Mouse (Mus musculus): Measurements from ENCODE around the gene Mthfsl. TPM values are rescaled to one million over a fixed set of nuclear protein-coding genes. Genes with fewer than 3 reads are reported as not detected.
"Not testable (repeated sequence)": the region's sequence is repeated elsewhere in the genome, so short reads cannot be mapped to it uniquely, and the experiment has no call there.

Gene Mthfsl
- total and polyA plus RNA-seq, 3 experiments = 16.4 to 17.0 (median 16.8) TPM

DNA sequence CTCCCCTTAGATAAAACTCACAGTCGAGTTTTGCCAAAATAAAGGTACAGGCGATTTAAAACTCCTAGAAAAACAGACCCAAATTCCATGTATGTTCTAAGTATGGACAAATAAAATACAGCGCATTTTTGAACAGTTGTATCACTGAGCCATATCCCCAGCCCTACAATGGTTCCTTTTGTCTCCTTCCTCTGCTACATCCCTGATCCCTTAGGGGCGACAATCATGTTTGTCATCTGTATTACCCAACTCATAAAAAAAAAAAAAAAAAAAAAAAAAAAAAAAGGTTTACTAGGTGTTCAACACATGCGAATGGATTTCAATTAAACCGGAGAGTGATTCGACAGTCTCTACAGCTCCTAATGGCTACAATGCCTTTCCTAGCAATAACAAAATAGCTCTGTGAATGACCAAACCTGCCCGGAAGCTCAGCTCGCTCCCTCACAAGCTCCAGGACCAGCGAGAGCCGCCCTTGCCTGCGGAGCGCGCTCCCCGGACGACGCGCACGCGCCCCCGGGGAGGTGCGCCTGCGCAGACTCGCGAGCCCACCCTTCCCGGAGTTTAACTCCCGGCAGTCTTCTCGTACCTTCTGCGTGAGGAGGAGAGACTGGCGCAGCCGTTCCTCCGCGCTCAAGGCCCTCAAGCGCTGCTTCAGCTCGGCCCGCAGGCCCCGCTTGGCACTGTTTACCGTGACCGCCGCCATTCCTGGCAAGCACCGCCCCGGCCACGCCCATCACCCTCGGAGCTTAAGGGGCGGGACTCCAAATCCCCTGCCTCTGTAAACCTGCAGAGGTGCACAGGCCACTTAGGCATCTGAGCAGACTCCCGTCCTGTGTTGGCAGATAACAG lies 799 bp downstream of the Mthfsl start:
- H3K27ac ChIP-seq = peak overlapping the region; percentile 62
- H3K36me3 ChIP-seq (ENCODE audit: control insufficient read depth, insufficient read depth, low read length); H3K27me3 ChIP-seq (ENCODE audit: control insufficient read depth, insufficient read depth, low read length); intact Hi-C loops (cut with DNase I); H3K79me2 ChIP-seq (replicated peaks; ENCODE audit: control insufficient read depth, insufficient read depth, low read length); H3K4me1 ChIP-seq (ENCODE audit: control insufficient read depth, insufficient read depth, low read length): not testable (repeated sequence)
- H3K9ac ChIP-seq (ENCODE audit: low read depth, low read length) = peak overlapping the region; percentile 74
- peak; percentile 62 to 66 for DNase-seq
- H3K4me3 ChIP-seq = peak overlapping the region; percentile 22
- WGBS = 11% methylated on average over 25 of the region's 46 CpGs

DNA sequence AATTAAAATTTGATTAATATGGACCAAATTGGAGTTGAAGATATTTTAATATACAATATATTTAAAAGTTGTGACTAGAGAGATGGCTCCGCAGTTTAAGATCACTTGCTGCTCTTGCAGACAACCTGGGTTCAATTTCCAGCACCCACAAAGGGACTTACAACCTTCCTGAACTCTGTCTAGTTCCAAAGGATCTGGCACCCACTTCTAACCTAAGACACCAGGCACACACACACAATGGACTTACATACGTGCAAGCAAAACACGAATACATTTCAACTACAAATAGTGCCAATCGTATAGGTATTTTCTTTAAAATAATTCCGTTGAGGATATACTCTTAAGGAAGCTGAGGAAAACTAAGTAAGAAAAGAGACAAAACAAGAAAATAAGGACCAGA lies 1.5 kb downstream of the Mthfsl start:
- intact Hi-C loops (cut with DNase I); H3K9ac ChIP-seq (ENCODE audit: low read depth, low read length); H3K79me2 ChIP-seq (replicated peaks; ENCODE audit: control insufficient read depth, insufficient read depth, low read length); H3K27me3 ChIP-seq (ENCODE audit: control insufficient read depth, insufficient read depth, low read length); DNase-seq; H3K27ac ChIP-seq; H3K36me3 ChIP-seq (ENCODE audit: control insufficient read depth, insufficient read depth, low read length); H3K4me1 ChIP-seq (ENCODE audit: control insufficient read depth, insufficient read depth, low read length): not testable (repeated sequence)
- 66% methylated on average over 5 of the region's 5 CpGs for WGBS
- H3K4me3 ChIP-seq = peak overlapping the region; percentile 22; the same call in 1 of the 2 replicates

- DNase-seq; H3K4me3 ChIP-seq; H3K27ac ChIP-seq; H3K36me3 ChIP-seq (ENCODE audit: control insufficient read depth, insufficient read depth, low read length); intact Hi-C loops (cut with DNase I); H3K27me3 ChIP-seq (ENCODE audit: control insufficient read depth, insufficient read depth, low read length); H3K9ac ChIP-seq (ENCODE audit: low read depth, low read length); H3K79me2 ChIP-seq (replicated peaks; ENCODE audit: control insufficient read depth, insufficient read depth, low read length); H3K4me1 ChIP-seq (ENCODE audit: control insufficient read depth, insufficient read depth, low read length): not testable (repeated sequence)
- 52% methylated on average over 2 of the region's 2 CpGs for WGBS
- peak; percentile 49 for TF ChIP-seq CTCF (IDR thresholded peaks at IDR 0.05)
Measured at GRCm38 (mm10) chr9:88718140-88718539, 2.0 kb downstream of the Mthfsl start.

GRCm38 (mm10) chr9:88714515-88714914 lies 5.6 kb downstream of the Mthfsl start:
- 72% methylated on average over 5 of the region's 5 CpGs for WGBS

GRCm38 (mm10) chr9:88712164-88712749 lies 7.8 kb downstream of the Mthfsl start:
- 43% methylated on average over 3 of the region's 3 CpGs for WGBS
- H3K9ac ChIP-seq (ENCODE audit: low read depth, low read length); H3K4me3 ChIP-seq; H3K36me3 ChIP-seq (ENCODE audit: control insufficient read depth, insufficient read depth, low read length); DNase-seq; H3K27me3 ChIP-seq (ENCODE audit: control insufficient read depth, insufficient read depth, low read length); intact Hi-C loops (cut with DNase I); H3K79me2 ChIP-seq (replicated peaks; ENCODE audit: control insufficient read depth, insufficient read depth, low read length); H3K4me1 ChIP-seq (ENCODE audit: control insufficient read depth, insufficient read depth, low read length): not testable (repeated sequence)
- peak overlapping the region; percentile 15; the same call in 1 of the 2 replicates for H3K27ac ChIP-seq

More at GRCm38 (mm10) chr9:88714515-88714914, 5.6 kb downstream of the Mthfsl start:
- H3K4me1 ChIP-seq (ENCODE audit: control insufficient read depth, insufficient read depth, low read length); H3K79me2 ChIP-seq (replicated peaks; ENCODE audit: control insufficient read depth, insufficient read depth, low read length); DNase-seq; H3K27ac ChIP-seq; H3K27me3 ChIP-seq (ENCODE audit: control insufficient read depth, insufficient read depth, low read length); H3K36me3 ChIP-seq (ENCODE audit: control insufficient read depth, insufficient read depth, low read length); H3K4me3 ChIP-seq; H3K9ac ChIP-seq (ENCODE audit: low read depth, low read length); intact Hi-C loops (cut with DNase I): not testable (repeated sequence)

DNA sequence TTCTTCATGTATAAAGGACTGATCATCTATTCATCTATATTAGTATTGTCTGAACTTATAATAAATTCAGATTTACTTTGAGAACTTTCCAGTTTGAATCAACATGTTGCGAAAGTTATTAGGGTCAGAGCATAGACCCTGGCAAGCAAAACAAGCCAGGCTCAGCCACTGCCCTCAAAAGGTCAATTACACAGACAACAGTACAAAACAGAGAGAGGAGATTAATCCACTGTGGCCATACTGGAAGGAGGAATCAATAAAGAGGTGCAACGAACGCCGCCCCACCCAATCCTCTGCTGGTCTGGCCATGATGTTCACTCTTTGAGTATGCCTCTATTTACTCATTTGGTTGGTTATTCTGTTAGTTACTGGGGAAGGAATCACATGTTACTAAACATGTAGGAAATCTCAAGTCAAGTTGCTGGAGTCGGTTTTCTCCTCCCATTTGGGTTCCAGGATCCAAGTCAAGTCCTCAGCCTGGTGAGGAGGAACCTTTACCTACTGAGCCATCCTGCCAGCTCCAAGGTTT lies 9.1 kb downstream of the Mthfsl start:
- intact Hi-C loops (cut with DNase I); H3K4me3 ChIP-seq; H3K4me1 ChIP-seq (ENCODE audit: control insufficient read depth, insufficient read depth, low read length); H3K27ac ChIP-seq; DNase-seq; H3K9ac ChIP-seq (ENCODE audit: low read depth, low read length); H3K79me2 ChIP-seq (replicated peaks; ENCODE audit: control insufficient read depth, insufficient read depth, low read length); H3K27me3 ChIP-seq (ENCODE audit: control insufficient read depth, insufficient read depth, low read length); H3K36me3 ChIP-seq (ENCODE audit: control insufficient read depth, insufficient read depth, low read length): not testable (repeated sequence)
- 94% methylated on average over 4 of the region's 5 CpGs for WGBS

GRCm38 (mm10) chr9:88710439-88710838 lies 9.7 kb downstream of the Mthfsl start:
- WGBS = 90% methylated on average over 2 of the region's 2 CpGs
- H3K36me3 ChIP-seq (ENCODE audit: control insufficient read depth, insufficient read depth, low read length); DNase-seq; H3K79me2 ChIP-seq (replicated peaks; ENCODE audit: control insufficient read depth, insufficient read depth, low read length); H3K4me3 ChIP-seq; intact Hi-C loops (cut with DNase I); H3K4me1 ChIP-seq (ENCODE audit: control insufficient read depth, insufficient read depth, low read length); H3K9ac ChIP-seq (ENCODE audit: low read depth, low read length); H3K27me3 ChIP-seq (ENCODE audit: control insufficient read depth, insufficient read depth, low read length); H3K27ac ChIP-seq: not testable (repeated sequence)

DNA sequence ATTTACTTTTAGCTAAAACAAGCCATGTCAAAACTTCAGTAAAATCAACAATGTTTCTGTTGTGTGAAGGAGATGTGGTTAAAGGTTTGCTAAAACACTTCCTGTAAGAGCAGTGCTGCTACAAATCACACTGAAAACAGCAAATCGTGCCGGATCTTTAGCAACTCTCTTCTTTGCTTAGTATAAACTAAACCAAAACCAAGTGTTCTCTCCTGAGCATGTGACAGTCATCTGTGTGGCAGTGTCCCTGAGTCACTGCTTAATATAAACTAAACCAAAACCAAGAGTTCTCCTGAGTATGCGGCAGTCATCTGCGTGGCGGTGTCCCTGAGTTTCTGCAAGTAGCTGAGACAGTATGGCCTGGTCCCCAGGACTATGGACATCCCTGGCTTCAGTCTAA lies 10.3 kb downstream of the Mthfsl start:
- intact Hi-C loops (cut with DNase I); H3K9ac ChIP-seq (ENCODE audit: low read depth, low read length); DNase-seq; H3K27me3 ChIP-seq (ENCODE audit: control insufficient read depth, insufficient read depth, low read length); H3K27ac ChIP-seq; H3K79me2 ChIP-seq (replicated peaks; ENCODE audit: control insufficient read depth, insufficient read depth, low read length); H3K4me1 ChIP-seq (ENCODE audit: control insufficient read depth, insufficient read depth, low read length); H3K4me3 ChIP-seq; H3K36me3 ChIP-seq (ENCODE audit: control insufficient read depth, insufficient read depth, low read length): not testable (repeated sequence)
- WGBS = 84% methylated on average over 5 of the region's 5 CpGs
